Mouse (Mus musculus) G1E (cell line): Measurements from ENCODE around the gene Gfy.

Experiments used
- CTCF ChIP-seq: IDR thresholded peaks from 2 replicates; pipeline ENCODE4 v1.5.1; 2012; ENCODE audit warnings: low read depth, low read length, inconsistent platforms, mixed read lengths
- GATA1 ChIP-seq: IDR thresholded peaks from 2 replicates; pipeline ENCODE4 v1.6.1; 2012; ENCODE audit warnings: borderline replicate concordance, low read length, inconsistent platforms, mixed read lengths
- GATA2 ChIP-seq: IDR thresholded peaks from 2 replicates; pipeline ENCODE4 v1.6.1; 2012; ENCODE audit warnings: low read depth, low read length, inconsistent platforms, borderline replicate concordance
- POLR2AphosphoS5 ChIP-seq: IDR thresholded peaks from 2 replicates; pipeline ENCODE4 v1.6.1; 2012; ENCODE audit warnings: low read depth, low read length, inconsistent platforms; ENCODE audit not compliant: insufficient replicate concordance
- TAL1 ChIP-seq: conservative IDR thresholded peaks from 2 replicates; pipeline ENCODE4 v1.6.1; 2012; ENCODE audit warnings: low read depth, low read length, inconsistent platforms, mixed read lengths

DNA sequence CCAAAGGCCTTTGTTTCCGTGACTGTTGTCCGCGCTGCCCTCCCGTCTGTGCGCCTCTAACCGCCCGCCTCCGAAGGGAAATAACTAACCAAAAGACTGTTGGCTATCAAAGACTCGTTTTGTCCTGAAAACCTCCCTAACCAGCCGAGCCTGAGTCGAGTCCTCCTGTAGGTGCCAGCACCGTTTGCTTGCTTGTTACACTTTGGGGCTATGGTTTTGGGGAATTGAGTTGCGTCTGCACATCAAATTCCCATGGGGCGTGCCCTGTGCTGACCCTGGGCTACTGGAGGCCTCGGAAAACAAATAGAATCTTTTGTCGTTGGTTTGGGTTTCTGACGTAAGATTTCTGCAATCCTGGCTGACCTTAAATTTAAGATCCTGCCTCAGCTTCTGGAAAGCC, 50.1 kb downstream of the Gfy start:
- no peak for TF ChIP-seq GATA1
- no peak for TF ChIP-seq CTCF
- TF ChIP-seq TAL1 = no peak
- no peak for TF ChIP-seq POLR2AphosphoS5
- no peak for TF ChIP-seq GATA2
